Mouse (Mus musculus) forebrain, embryonic 14.5 days (tissue): ENCODE results near the gene Cemip. TPM values are rescaled to one million over a fixed set of nuclear protein-coding genes. Genes with fewer than 3 reads are reported as not detected.

ENCODE experiments used
- ATAC-seq: fragments of 200-750 bp; cut with Nextera tagmentation; 2 replicates; pipeline ENCODE4 v1.8.0; 2017; ENCODE audit warnings: mild to moderate bottlenecking, moderate library complexity
- DNase-seq: peaks from one replicate; pipeline ENCODE4 v3.0.0-alpha.2; 2015; ENCODE audit warnings: low spot score
- H3K27ac ChIP-seq: fragments of 300-500 bp; sonication (generic); 2 replicates; pipeline ENCODE4 v1.5.1; 2014; ENCODE audit warnings: low read depth, mild to moderate bottlenecking, control low read depth, low read length, moderate library complexity
- H3K27me3 ChIP-seq: fragments of 300-500 bp; sonication (generic); replicated peaks from 2 replicates; pipeline ENCODE4 v1.6.1; 2014; ENCODE audit warnings: low read length, control low read depth, mixed read lengths; ENCODE audit not compliant: control insufficient read depth, insufficient read depth
- H3K36me3 ChIP-seq: fragments of 300-500 bp; sonication (generic); 2 replicates; pipeline ENCODE4 v1.6.1; 2014; ENCODE audit warnings: low read length, control low read depth; ENCODE audit not compliant: control insufficient read depth, insufficient read depth
- H3K4me1 ChIP-seq: fragments of 300-500 bp; sonication (generic); 2 replicates; pipeline ENCODE4 v1.6.1; 2014; ENCODE audit warnings: antibody characterized with exemption, low read length, control low read depth; ENCODE audit not compliant: control insufficient read depth, insufficient read depth
- H3K4me2 ChIP-seq: fragments of 300-500 bp; sonication (generic); 2 replicates; pipeline ENCODE4 v1.6.1; 2014; ENCODE audit warnings: mild to moderate bottlenecking, control low read depth, low read length
- H3K4me3 ChIP-seq: fragments of 300-500 bp; sonication (generic); 2 replicates; pipeline ENCODE4 v1.5.1; 2014; ENCODE audit warnings: low read depth, low read length, control low read depth
- H3K9ac ChIP-seq: fragments of 300-500 bp; sonication (generic); 2 replicates; pipeline ENCODE4 v1.6.1; 2014; ENCODE audit warnings: mild to moderate bottlenecking, low read length, control low read depth, moderate library complexity
- H3K9me3 ChIP-seq: fragments of 300-500 bp; sonication (generic); replicated peaks from 2 replicates; pipeline ENCODE4 v1.6.1; 2016; ENCODE audit warnings: low read length, control low read depth, mixed read lengths; ENCODE audit not compliant: control insufficient read depth
- WGBS: fragments of 180-500 bp; shearing (Covaris S2); extraction: QIAGEN DNeasy Blood & Tissue Kit; methylation state at CpG from one replicate; pipeline ENCODE4 v1.1.7; 2014; 5-methylcytosine and 5-hydroxymethylcytosine counted together
- polyA plus RNA-seq: library from polyadenylated mRNA; unstranded; fragments of >200 nt; fragmentation: Nextera tagmentation; extraction: Ambion mirVana; gene quantifications from 2 replicates; pipeline ENCODE4 v1.2.1, GENCODE M21; 2014

Gene Cemip
- polyA plus RNA-seq, 1 experiment from 2014 or later = 0.42 TPM

DNA sequence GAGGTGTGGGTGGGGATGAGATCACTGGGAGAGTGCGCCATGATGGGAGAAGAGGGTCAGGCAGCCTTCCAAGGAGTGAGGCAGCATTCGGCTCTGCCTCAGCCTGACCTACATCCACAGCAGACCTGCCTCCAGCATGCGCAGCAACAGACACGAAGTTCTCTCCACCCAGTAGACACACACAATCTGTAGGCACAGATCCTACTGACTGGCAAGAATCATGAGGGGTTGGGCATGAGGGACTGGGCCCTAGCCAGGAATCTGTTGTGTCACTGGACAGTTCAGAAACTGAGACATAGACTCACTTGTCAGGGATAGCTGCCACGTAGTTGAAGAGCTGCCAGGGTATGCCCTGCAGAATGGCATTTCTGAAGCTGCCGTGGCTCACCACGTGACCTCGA lies 144.6 kb downstream of the Cemip start:
- Histone ChIP-seq H3K4me1 (no peaks in the 10 kb centered on the region), H3K36me3 (no peaks in the 10 kb centered on the region), H3K27ac (no peak overlapping the region), H3K9ac (no peak overlapping the region), H3K4me2 (no peak overlapping the region), H3K9me3 (no peaks in the 10 kb centered on the region), H3K4me3 (no peak overlapping the region), H3K27me3 (no peaks in the 10 kb centered on the region)
- 97% methylated on average over 8 of the region's 8 CpGs for WGBS
- no peak for ATAC-seq
- no peak for DNase-seq

DNA sequence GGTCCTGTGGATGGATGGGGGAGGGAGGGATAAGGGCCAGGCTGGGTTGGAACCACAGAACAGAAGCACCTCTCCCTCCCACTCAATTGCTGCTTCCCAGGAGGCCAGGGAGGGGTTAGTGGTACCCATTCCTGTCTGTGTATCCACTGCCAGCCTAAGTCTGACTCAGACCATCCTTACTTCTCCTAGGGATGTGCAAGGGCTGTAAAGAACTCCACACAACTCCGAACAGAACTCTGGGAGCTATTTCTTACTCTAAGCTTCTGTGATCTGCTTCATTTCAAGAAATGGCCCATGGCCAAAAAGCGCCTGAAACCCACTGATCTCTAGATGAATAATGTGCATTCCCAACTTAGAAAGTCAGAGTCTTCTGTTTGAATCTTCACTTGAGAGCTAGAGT lies 146.2 kb downstream of the Cemip start:
- WGBS = 77% methylated on average over 2 of the region's 2 CpGs
- no peak for ATAC-seq

DNA sequence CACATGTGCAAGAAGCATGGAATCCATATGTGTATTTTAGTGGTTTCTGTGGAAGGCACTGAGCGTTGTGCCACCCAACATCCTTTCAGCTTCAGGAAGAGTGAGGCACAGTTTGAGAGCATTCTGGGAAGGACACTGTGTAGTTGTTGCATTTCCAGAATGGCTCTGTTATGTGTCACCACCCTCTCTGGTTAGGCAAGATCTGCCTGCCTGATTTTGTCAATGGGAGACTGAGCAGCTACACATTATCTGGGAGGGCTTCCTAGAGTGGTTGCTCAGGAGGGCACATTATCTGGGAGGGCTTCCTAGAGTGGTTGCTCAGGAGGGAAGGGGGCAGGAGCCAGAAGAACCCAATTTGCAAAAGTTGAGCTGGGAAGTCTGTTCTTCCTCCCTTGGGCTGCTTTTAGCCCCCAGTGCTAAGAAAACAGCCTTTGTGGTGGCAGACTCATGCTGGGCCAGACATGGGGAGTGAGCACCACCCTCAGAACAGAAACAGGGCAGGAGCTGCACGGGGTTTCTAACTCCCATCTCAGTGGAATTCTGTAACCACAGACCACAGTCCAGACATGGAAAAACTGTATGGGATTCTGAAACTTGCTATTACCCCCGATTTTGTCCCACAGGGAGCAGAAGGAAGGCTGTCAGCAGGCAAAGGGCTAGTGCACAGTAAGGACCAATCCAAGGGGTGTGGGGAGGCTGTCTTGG lies 147.1 kb downstream of the Cemip start:
- DNase-seq (no peak), ATAC-seq (no peak)
- H3K27me3 ChIP-seq = no peaks in the 10 kb centered on the region
- WGBS = 76% methylated on average over 3 of the region's 3 CpGs
- H3K9me3 ChIP-seq = no peaks in the 10 kb centered on the region
- H3K4me3 ChIP-seq = no peak overlapping the region
- no peak overlapping the region for H3K27ac ChIP-seq
- H3K4me2 ChIP-seq = no peak overlapping the region
- no peak overlapping the region for H3K9ac ChIP-seq
- no peaks in the 10 kb centered on the region for H3K4me1 ChIP-seq
- no peaks in the 10 kb centered on the region for H3K36me3 ChIP-seq

More for the DNA sequence above, 146.2 kb downstream of the Cemip start:
- DNase-seq = no peak
- H3K4me1 ChIP-seq = no peaks in the 10 kb centered on the region
- no peaks in the 10 kb centered on the region for H3K9me3 ChIP-seq
- no peaks in the 10 kb centered on the region for H3K36me3 ChIP-seq
- H3K27ac ChIP-seq = no peak overlapping the region
- no peak overlapping the region for H3K9ac ChIP-seq
- H3K4me2 ChIP-seq = no peak overlapping the region
- H3K27me3 ChIP-seq = no peaks in the 10 kb centered on the region
- no peak overlapping the region for H3K4me3 ChIP-seq

DNA sequence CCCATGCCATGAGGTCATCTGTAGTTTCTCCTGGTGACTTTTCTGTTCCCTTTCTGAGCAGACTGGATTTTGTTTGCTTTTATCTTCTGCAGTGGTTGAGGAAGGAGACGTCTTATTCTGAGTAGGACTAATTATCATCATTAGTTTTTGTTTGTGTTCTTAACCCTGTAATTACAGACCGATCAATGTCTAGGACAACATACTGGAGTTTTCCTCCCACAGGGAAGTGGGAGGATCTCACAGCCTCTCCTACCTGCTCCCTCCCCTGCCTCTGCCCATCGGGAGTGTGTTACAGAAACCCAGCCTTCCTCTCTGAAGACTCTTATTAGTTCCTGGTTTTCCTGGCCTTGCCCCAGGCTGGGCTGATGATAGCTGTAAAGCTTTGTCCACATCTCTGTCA lies 164.7 kb downstream of the Cemip start:
- peak; percentile 7 for DNase-seq
- Histone ChIP-seq H3K36me3 (no peaks in the 10 kb centered on the region), H3K4me2 (no peak overlapping the region), H3K4me1 (no peaks in the 10 kb centered on the region), H3K4me3 (no peak overlapping the region), H3K27me3 (no peaks in the 10 kb centered on the region), H3K9me3 (no peaks in the 10 kb centered on the region), H3K27ac (no peak overlapping the region), H3K9ac (no peak overlapping the region)
- no peak for ATAC-seq
- WGBS = 31% methylated on average over 3 of the region's 3 CpGs

- no peaks in the 10 kb centered on the region for H3K4me1 ChIP-seq
Observed at GRCm38 (mm10) chr7:83920241-83920640, 166.1 kb downstream of the Cemip start.

DNA sequence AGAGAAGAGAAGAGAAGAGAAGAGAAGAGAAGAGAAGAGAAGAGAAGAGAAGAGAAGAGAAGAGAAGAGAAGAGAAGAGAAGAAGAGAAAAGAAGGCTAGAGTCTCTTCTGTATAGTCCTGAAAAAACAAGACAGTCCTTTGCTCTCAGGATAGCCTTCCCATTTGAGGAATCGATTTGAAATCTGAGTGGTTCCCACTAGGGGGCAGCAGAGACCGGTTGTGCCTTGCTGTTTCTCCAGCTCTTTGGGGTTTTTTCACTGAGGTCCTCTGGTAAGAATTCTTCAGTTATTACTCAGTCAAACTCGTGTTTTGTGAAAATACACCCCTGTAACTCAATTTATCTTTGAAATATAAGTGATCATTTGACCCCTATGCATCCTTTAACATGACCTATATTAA lies 171.7 kb downstream of the Cemip start:
- Histone ChIP-seq H3K4me2 (no peak overlapping the region), H3K9ac (no peak overlapping the region), H3K4me1 (no peaks in the 10 kb centered on the region), H3K27me3 (no peaks in the 10 kb centered on the region), H3K4me3 (no peak overlapping the region), H3K9me3 (no peaks in the 10 kb centered on the region), H3K27ac (no peak overlapping the region), H3K36me3 (no peaks in the 10 kb centered on the region)
- WGBS = 1% methylated on average over 3 of the region's 3 CpGs
- DNase-seq (peak; percentile 90), ATAC-seq (peak; percentile 72)

More at GRCm38 (mm10) chr7:83920241-83920640, 166.1 kb downstream of the Cemip start:
- 79% methylated on average over 4 of the region's 4 CpGs for WGBS
- Histone ChIP-seq H3K9ac (no peak overlapping the region), H3K4me2 (no peak overlapping the region), H3K36me3 (no peaks in the 10 kb centered on the region), H3K27ac (no peak overlapping the region), H3K9me3 (no peaks in the 10 kb centered on the region), H3K27me3 (no peaks in the 10 kb centered on the region), H3K4me3 (no peak overlapping the region)
- ATAC-seq = no peak
- peak; percentile 51 for DNase-seq

DNA sequence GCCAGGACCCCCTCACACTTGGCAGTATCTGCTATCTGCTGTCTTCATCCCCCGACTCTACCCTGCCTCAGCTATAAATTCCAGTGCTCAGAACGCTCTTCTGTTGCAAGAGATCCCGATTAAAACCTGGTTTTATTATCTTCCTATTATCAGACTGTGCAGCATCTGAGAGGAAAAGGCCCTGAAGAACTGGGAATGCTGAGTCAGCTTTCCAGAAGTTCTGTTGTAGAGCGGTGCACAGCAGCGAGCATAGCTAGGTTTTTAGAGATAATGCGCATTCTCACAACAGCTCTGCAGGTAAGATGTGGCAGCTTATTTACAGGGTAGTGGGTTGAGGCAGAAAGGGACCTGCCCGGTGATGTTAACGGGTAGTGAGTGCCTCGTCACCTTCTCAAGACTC lies 172.3 kb downstream of the Cemip start:
- no peak for DNase-seq
- no peak overlapping the region for H3K27ac ChIP-seq
- no peak overlapping the region for H3K9ac ChIP-seq
- 81% methylated on average over 9 of the region's 9 CpGs for whole genome bisulfite sequencing
- H3K36me3 ChIP-seq = no peaks in the 10 kb centered on the region
- no peaks in the 10 kb centered on the region for H3K9me3 ChIP-seq
- H3K4me2 ChIP-seq = no peak overlapping the region
- no peak overlapping the region for H3K4me3 ChIP-seq
- no peaks in the 10 kb centered on the region for H3K27me3 ChIP-seq
- H3K4me1 ChIP-seq = no peaks in the 10 kb centered on the region
- ATAC-seq = 0 out of 2 replicates have a peak, but pooled peaks have one; percentile 2

GRCm38 (mm10) chr7:83913405-83913932 lies 172.8 kb downstream of the Cemip start:
- Histone ChIP-seq H3K27ac (no peak overlapping the region), H3K4me1 (no peaks in the 10 kb centered on the region), H3K27me3 (no peaks in the 10 kb centered on the region), H3K9me3 (no peaks in the 10 kb centered on the region), H3K4me3 (no peak overlapping the region), H3K9ac (no peak overlapping the region), H3K4me2 (no peak overlapping the region), H3K36me3 (no peaks in the 10 kb centered on the region)
- DNase-seq (no peak), ATAC-seq (no peak)
- WGBS = 94% methylated on average over 6 of the region's 6 CpGs

DNA sequence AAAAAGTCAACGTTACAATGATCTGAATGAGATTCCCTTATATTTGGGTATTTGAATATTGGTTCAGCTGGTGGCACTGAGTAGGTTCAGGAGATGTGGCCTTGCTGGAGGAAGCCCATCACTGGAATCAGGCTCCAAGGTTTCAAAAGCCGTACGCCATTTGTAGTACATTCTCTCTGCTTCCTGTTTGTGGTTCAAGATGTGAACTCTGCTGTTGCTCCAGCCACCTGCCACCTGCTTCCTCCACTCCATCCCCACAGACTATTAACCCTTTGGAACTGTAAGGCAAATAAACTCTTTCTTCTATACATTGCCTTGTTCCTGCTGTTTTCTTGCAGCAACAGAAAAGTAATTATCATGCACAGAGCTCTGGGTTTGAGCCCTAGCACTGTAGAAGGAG lies 174.4 kb downstream of the Cemip start:
- 85% methylated on average over 3 of the region's 3 CpGs for WGBS
- no peak for DNase-seq
- H3K4me3 ChIP-seq = no peak overlapping the region

More for the DNA sequence above, 174.4 kb downstream of the Cemip start:
- no peak for ATAC-seq
- no peak overlapping the region for H3K9ac ChIP-seq
- no peaks in the 10 kb centered on the region for H3K4me1 ChIP-seq
- no peak overlapping the region for H3K27ac ChIP-seq
- no peak overlapping the region for H3K4me2 ChIP-seq
- no peaks in the 10 kb centered on the region for H3K9me3 ChIP-seq
- H3K36me3 ChIP-seq = no peaks in the 10 kb centered on the region
- no peaks in the 10 kb centered on the region for H3K27me3 ChIP-seq
